Mouse (Mus musculus): ENCODE data around the gene Hes2.

Gene Hes2

GRCm38 (mm10) chr4:152185510-152186204, 27.0 kb downstream of the Hes2 start:
- in situ Hi-C loops (cut with MboI), result no loop called here

GRCm38 (mm10) chr4:152186205-152187082, 27.8 kb downstream of the Hes2 start:
- in situ Hi-C loops (cut with MboI), result no loop called here

GRCm38 (mm10) chr4:152187142-152187541, 28.5 kb downstream of the Hes2 start:
- in situ Hi-C loops (cut with MboI), result no loop called here

- in situ Hi-C loops (cut with MboI), result no loop called here
Observed at GRCm38 (mm10) chr4:152188651-152189050, 30.0 kb downstream of the Hes2 start.

- in situ Hi-C loops (cut with MboI), result no loop called here
Observed at GRCm38 (mm10) chr4:152189071-152189470, 30.4 kb downstream of the Hes2 start.

- in situ Hi-C loops (cut with MboI), result no loop called here
Observed at GRCm38 (mm10) chr4:152189691-152190090, 31.0 kb downstream of the Hes2 start.

- in situ Hi-C loops (cut with MboI), result no loop called here
Observed at GRCm38 (mm10) chr4:152190096-152190653, 31.5 kb downstream of the Hes2 start.

GRCm38 (mm10) chr4:152190701-152191100, 32.0 kb downstream of the Hes2 start:
- in situ Hi-C loops (cut with MboI), result no loop called here

GRCm38 (mm10) chr4:152192569-152192968, 33.9 kb downstream of the Hes2 start:
- in situ Hi-C loops (cut with MboI), result no loop called here

- in situ Hi-C loops (cut with MboI), result no loop called here
Observed at GRCm38 (mm10) chr4:152194476-152195175, 36.0 kb downstream of the Hes2 start.

GRCm38 (mm10) chr4:152196276-152196675, 37.6 kb downstream of the Hes2 start:
- in situ Hi-C loops (cut with MboI), result no loop called here

- in situ Hi-C loops (cut with MboI), result no loop called here
Observed at GRCm38 (mm10) chr4:152197545-152197944, 38.9 kb downstream of the Hes2 start.

- in situ Hi-C loops (cut with MboI), result no loop called here
Observed at GRCm38 (mm10) chr4:152199617-152200016, 41.0 kb downstream of the Hes2 start.

GRCm38 (mm10) chr4:152201492-152201891, 42.8 kb downstream of the Hes2 start:
- in situ Hi-C loops (cut with MboI), result no loop called here

- in situ Hi-C loops (cut with MboI), result no loop called here
Observed at GRCm38 (mm10) chr4:152202418-152202817, 43.8 kb downstream of the Hes2 start.

- in situ Hi-C loops (cut with MboI), result no loop called here
Observed at GRCm38 (mm10) chr4:152202905-152203304, 44.2 kb downstream of the Hes2 start.

GRCm38 (mm10) chr4:152204663-152205062, 46.0 kb downstream of the Hes2 start:
- in situ Hi-C loops (cut with MboI), result no loop called here

GRCm38 (mm10) chr4:152206199-152206598, 47.5 kb downstream of the Hes2 start:
- in situ Hi-C loops (cut with MboI), result no loop called here

- in situ Hi-C loops (cut with MboI), result loop anchor here (5.0 kb wide), 1 partner anchor 32 kb away; the partner anchor contains the start of gene Acot7
Observed at GRCm38 (mm10) chr4:152209623-152210022, 51.0 kb downstream of the Hes2 start.
